Mouse (Mus musculus): ENCODE results near the gene Rbbp4.

- TF ChIP-seq EP300 (IDR thresholded peaks at IDR 0.05; ENCODE audit: insufficient read depth, low read depth, low read length) (no peak), CTCF (IDR thresholded peaks at IDR 0.05) (no peak), POLR2A (IDR thresholded peaks at IDR 0.05; ENCODE audit: insufficient read depth, low read depth, low read length) (no peak)
Measured at GRCm38 (mm10) chr4:129299121-129299520, 36.0 kb downstream of the Rbbp4 start.
